Mouse (Mus musculus) kidney, adult 8-10 months (tissue): ENCODE data around the gene Gcnt7.

ENCODE experiments used
- DNase-seq, 2 experiments: peaks; one replicate each; pipeline ENCODE4 v3.0.0; 2022

The Gcnt7 gene

DNA sequence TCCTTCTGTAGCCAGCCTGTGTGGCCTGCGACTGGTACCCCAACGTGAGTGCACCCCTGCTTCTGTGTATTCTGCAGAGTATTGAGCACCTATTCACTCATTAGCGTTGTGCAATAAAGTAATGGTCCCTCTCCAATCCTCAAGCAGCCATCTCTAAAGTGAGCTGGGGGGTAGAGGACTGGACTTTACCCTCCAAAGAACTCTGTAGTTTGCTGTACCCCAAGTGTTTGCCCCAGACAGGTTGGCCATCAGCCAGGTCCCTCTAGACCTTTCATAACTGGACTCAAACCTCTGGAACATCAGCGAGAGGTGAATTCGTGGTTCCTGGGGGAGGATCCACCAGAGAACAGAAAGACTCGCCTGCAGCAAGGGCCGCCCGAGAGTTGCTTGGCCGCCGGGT, 5.9 kb downstream of the Gcnt7 start:
- no peak for DNase-seq

GRCm38 (mm10) chr2:172452031-172452430, 6.4 kb downstream of the Gcnt7 start:
- peak in 1 of 2 experiments; percentile 17 for DNase-seq

DNA sequence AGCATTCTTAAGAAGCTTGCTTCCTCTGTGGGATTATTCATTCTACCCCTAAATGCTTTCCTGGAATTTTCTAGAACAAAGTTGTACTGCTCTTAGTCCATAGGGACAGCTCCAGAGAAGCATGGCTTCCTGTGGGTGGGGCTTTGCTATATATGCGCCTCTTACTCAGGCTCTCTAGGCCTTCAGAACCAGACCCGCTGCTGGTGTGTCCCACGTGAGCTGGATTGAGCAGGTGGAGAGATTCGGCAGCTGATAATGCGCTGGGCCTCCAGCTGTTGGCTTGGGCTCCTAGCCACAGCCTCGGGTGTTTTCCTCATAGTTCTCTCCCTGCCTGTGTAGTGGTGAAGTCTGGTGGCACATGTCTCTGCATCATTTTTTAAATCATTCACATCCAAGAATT, 7.8 kb downstream of the Gcnt7 start:
- DNase-seq = no peak

DNA sequence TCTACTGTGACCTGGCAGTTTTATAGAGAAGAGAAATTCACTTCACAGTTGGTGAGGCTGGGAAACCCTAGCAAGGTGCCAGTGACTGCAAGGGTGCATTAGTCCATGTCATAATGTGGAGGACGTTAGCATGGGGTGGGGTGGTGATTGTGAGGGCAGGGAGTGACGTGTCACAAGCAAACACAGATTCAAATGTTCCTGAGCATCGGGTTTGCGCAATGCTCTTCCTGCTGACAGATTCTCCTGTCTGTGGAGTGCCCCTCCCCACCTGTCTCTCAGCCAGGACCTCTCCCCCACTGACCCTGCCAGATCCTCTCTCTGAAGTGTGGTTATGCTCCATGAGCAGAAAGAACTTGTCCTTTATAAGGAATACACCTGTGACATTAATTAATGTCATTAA, 10.1 kb downstream of the Gcnt7 start:
- DNase-seq = no peak

DNA sequence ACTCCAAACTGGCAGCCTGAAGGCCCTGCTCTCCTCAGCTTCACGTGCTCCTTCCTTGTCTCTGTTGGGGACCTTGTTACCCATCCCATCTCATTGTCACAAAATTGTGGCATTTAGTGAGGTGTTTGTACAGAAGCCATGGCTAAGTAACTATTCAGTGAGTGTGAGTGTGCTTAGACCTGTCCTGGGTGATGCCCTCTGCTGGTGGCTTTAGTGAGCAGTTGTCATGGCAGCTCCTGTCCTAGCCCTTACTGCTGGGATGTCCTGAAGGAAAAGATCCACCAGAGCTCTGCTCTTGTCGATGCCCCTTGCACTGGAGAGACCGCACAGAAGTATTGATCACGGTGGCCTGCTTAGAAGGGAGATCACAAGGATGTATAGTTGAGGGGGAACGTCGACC, 11.1 kb downstream of the Gcnt7 start:
- DNase-seq = peak in 1 of 2 experiments; percentile 20

DNA sequence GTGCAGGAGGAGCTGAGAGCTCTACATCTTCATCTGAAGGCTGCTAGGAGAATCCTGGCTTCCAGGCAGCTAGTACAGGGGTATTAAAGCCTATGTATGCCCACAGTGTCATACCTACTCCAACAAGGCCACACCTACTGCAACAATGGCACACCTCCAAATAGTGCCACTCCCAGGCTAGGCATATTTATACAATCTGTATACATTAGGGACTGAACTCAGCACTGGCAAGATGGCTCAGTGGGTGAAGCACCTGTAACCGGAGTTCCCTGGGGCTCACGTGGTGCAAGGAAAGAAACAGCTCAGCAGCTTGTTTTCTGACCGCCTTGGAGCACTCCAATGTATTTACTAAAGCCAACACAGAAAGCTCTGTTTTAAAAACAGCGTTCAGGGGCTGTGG, 12.8 kb downstream of the Gcnt7 start:
- DNase-seq = no peak

DNA sequence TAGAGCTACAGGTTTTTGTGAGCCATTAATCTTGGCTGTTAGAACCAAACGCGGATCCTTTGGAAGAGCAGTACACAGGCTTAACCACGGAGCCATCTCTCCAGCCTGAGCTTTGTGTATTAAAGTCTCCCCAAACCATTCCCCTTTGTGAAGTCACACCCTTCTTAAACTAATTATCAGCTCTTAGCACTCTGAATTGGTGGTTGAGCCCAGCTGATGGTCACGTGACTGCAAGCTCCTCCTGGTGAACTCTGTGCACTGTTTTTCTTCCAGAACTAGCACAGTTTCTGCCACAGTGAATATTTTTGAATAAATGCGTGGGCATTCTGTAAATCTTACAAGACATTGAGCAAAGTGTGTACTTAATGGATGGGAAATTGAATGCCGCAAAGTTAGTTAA, 17.2 kb downstream of the Gcnt7 start:
- peak; percentile 18 to 26 for DNase-seq

- DNase-seq = no peak
These were observed 17.8 kb downstream of the Gcnt7 start for GRCm38 (mm10) chr2:172440640-172441005.

DNA sequence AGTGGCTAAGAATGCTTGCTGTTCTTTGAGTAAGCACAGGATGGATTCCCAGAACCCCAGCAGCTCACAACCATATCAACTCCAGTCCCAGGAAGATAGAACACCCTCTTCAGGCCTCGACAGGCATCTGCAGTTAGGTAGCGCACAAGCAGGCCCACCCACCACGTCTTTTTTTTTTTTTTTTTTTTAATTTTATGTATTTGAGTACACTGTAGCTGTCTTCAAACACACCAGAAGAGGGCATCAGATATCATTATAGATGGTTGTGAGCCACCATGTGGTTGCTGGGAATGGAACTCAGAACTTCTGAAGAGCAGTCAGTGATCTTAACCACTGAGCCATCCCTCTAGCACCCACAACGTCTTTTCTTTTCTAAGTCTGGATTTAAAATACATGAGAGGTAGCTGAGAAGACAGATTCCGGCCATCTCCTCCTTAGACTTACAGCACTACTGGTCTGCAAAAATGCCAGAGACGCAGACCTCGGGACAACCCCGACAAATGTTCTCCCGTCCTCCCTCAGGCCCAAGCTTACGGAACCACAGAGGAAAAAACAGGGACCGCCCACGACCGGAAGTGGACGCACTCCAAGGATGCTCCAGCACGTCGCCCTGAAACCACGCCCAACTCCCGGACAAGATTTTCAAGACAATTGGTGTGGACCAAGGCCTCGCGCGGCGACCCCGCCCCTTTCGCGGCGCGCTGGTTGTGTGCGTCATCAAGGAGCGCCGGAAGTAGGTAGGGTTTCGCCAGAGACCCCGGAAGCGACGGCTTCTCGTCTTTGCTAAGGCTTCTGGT, 18.4 kb downstream of the Gcnt7 start, which contains the start of gene Rtf2:
Gene Rtf2, plus strand, starts transcription at position 714 of the 797 bp plus-strand sequence.
- DNase-seq = peak; percentile 99

- no peak for DNase-seq
These were observed 20.9 kb downstream of the Gcnt7 start for GRCm38 (mm10) chr2:172437371-172437952.

DNA sequence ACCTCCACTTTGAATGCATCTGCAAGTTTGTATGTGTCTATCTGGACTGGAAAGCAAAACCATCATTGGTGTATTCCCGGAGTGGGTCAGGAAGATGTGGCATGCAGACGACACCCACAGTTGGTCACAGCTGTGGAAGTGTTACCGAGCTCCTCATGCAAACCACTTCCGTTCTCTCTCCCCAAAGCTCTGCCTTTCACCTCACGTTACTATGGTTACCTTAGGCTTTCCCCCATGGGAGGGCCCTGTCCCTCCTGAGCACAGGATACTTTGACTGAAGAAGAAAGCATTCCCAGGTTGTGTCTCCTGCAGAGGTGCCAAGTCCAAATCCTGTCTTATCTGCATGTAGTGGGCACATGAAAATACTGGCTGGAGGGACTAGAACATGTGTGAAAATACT, 24.6 kb downstream of the Gcnt7 start:
- DNase-seq = no peak

DNA sequence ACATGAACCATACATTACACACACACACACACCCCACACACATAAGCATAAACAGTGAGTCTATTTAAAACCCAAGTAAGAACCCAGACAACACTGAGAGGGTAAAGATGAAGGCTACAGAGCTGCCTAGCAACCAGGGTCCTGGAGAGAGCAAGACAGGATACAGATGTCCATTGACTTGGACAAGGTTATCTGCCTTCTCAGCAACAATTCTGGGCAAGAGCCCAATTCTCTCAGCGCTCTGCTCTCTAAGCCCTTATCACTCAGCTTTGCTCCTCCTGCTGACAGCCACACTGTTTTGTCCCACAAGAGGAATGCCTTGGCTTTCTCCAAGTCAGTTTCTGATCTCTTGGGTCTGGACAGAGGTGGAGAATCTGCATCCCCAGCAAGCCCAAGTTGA, 27.8 kb downstream of the Gcnt7 start:
- DNase-seq = peak in 1 of 2 experiments; percentile 17

- no peak for DNase-seq
These were observed 40.2 kb downstream of the Gcnt7 start for GRCm38 (mm10) chr2:172418208-172418607.

DNA sequence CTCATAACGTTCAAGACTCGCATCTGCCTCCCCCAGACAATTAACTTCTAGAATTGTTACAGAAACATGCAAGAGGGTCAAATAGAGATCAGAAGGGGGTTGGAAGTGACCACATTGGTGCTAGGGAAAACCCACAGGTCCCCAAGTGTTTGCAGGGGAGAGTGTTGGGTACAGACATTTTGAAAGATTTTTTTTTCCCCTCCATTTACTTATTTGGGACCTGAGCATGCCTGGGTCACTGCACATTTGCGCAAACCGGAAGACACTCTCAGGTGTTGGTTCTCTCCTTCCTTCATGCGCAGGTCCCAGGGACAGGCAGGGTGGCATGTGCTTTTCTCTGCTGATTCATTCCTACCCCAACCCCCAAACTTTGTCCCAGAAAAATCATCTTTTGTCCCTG, 41.5 kb downstream of the Gcnt7 start:
- no peak for DNase-seq

DNA sequence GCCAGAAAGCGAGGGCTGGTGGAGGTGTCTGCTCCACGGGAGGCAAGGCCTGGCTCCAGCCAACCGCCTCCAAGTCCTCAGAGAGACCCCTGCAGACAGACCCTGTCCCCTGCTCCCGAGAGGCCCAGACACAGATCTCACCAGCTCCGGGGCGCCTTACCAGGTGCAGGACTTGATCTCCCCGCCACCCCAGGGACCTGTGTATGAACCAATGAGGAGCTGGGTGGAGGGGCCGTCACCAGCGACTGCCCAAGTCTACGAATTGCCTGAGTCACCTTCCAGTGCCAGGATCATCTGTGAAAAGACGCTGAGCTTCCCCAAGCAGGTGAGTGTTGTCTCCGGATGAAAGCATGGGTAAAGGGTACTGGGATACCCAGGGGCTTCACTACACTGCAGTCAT, 42.2 kb downstream of the Gcnt7 start:
- no peak for DNase-seq

- DNase-seq = no peak
These were observed 44.5 kb downstream of the Gcnt7 start for GRCm38 (mm10) chr2:172413894-172414293.

DNA sequence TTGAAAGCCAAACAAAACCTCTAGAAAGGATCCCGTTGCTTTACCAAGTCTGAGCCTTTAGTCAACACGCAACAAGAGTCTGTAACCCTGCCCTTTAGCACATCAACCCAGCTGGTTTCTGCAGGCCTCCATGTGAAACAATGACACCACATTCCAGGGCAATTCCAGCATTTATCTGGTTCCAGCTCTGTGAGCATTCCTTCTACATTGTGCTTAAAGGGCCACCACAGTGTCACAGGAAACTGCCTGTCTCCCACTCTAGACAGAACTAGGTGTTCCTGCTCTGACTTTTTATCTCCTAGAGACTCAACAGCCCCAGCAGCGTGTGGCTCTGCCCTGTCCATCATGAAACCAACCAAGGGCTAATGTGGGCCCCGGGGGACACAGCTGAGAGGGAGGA, 45.1 kb downstream of the Gcnt7 start:
- no peak for DNase-seq

DNA sequence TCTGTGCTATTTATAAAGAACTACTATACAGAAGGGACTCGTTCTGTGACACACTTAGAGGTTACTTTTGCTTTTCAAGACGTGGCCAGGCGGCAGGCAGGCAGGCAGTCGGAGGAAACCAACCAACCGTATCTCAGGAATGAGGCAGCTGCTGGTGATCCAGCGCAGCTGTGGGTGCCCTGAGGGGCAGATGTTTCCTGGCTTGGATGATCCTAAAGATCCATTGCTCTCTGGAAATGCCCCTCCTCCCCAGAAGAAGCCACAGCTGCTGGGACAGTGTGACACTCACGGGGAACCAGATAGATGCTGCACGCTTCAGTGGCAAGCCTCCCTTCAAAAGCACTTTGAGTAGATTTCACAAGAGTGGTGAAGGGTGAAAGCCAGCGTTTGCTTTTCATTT, 45.9 kb downstream of the Gcnt7 start:
- no peak for DNase-seq

DNA sequence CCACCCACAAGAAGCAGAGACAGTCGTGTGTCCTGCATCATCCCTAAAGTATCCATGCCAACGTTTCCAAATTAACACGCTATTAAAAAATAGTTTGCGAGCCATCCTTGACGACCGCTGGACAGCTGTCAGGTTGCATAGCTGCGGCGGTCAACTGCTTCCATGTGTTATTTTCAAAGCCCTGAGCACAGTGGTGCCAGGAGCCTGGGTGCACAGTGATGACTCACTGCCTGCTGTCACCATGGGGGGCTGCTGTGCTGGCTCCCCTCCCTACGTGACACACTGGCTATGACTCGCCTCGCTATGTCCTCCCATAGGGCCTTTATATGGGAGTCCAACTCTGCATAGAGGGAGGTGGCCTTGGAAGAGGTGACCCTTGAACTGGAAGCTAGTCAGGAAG, 47.3 kb downstream of the Gcnt7 start:
- DNase-seq = no peak

- no peak for DNase-seq
These were observed 47.7 kb downstream of the Gcnt7 start for GRCm38 (mm10) chr2:172410686-172411085.

DNA sequence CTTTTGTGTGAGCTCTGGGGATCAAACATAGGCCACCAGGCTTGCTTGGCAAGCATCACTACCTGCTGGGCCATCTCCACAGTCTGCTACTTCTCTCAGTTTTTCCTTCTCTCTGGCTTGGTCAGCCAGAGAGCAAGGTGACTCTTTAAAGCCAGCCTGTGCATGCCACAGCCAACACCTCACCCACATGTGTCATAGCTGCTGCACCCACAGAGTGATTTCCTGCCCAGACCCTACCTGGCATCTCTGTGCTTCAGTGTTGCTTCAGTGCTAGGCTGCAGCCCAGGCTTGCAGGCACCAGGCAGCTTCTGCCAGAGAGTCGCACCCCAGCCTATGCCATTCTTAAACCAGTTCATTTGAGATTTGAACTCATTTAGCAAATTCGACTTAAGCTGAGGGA, 50.9 kb downstream of the Gcnt7 start:
- no peak for DNase-seq

DNA sequence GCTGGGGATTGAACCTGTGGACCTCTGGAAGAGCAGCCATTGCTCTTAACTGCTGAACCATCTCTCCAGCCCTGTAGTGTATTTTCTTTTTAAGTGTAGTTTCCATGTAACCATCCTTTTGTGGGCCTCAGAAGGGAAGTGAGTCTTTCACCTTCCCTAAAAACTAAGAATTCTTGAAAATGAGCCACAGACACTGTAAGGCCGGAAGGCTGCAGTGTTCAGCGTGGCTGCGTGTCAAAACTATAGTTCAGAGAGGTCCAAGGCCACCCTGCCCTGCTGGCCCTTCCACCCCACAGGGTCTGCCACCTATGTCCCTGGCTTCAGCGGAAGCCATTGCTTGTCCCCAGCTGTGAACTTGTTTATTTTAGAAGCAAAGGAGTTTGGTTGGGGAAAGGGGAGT, 52.2 kb downstream of the Gcnt7 start:
- DNase-seq = no peak

- no peak for DNase-seq
These were observed 53.4 kb downstream of the Gcnt7 start for GRCm38 (mm10) chr2:172405011-172405410.

GRCm38 (mm10) chr2:172404239-172404638, 54.2 kb downstream of the Gcnt7 start:
- no peak for DNase-seq
